Mouse (Mus musculus) stomach, embryonic 16.5 days (tissue): ENCODE results near the gene Frk. TPM values are rescaled to one million over a fixed set of nuclear protein-coding genes. Genes with fewer than 3 reads are reported as not detected.
"Not testable (repeated sequence)": the region's sequence is repeated elsewhere in the genome, so short reads cannot be mapped to it uniquely, and the experiment has no call there.

Experiments
- ATAC-seq: fragments of 200-750 bp; cut with Nextera tagmentation; 2 replicates; pipeline ENCODE4 v1.8.0; 2017; ENCODE audit warnings: moderate number of reproducible peaks, moderate TSS enrichment; ENCODE audit not compliant: insufficient read depth, low FRiP score
- H3K27ac ChIP-seq: fragments of 300-500 bp; sonication (generic); 2 replicates; pipeline ENCODE4 v1.5.1; 2014; ENCODE audit warnings: low read length
- H3K27me3 ChIP-seq: fragments of 300-500 bp; sonication (generic); 2 replicates; pipeline ENCODE4 v1.6.1; 2014; ENCODE audit warnings: low read length, control low read depth, mixed read lengths; ENCODE audit not compliant: control insufficient read depth, insufficient read depth
- H3K36me3 ChIP-seq: fragments of 300-500 bp; sonication (generic); 2 replicates; pipeline ENCODE4 v1.6.1; 2014; ENCODE audit warnings: low read length; ENCODE audit not compliant: control insufficient read depth, insufficient read depth
- H3K4me1 ChIP-seq: fragments of 300-500 bp; sonication (generic); 2 replicates; pipeline ENCODE4 v1.6.1; 2014; ENCODE audit warnings: low read length, control low read depth, mixed read lengths; ENCODE audit not compliant: control insufficient read depth, insufficient read depth
- H3K4me2 ChIP-seq: fragments of 300-500 bp; sonication (generic); 2 replicates; pipeline ENCODE4 v1.6.1; 2014; ENCODE audit warnings: low read depth, low read length, mixed read lengths
- H3K4me3 ChIP-seq: fragments of 300-500 bp; sonication (generic); replicated peaks from 2 replicates; pipeline ENCODE4 v1.5.1; 2014; ENCODE audit warnings: mild to moderate bottlenecking, low read length
- H3K9ac ChIP-seq: fragments of 300-500 bp; sonication (generic); 2 replicates; pipeline ENCODE4 v1.6.1; 2014; ENCODE audit warnings: low read length
- H3K9me3 ChIP-seq: fragments of 300-500 bp; sonication (generic); replicated peaks from 2 replicates; pipeline ENCODE4 v1.6.1; 2016; ENCODE audit warnings: low read length, control low read depth; ENCODE audit not compliant: control insufficient read depth
- WGBS: fragments of 180-500 bp; shearing (Covaris S2); extraction: QIAGEN DNeasy Blood & Tissue Kit; methylation state at CpG from one replicate; pipeline ENCODE4 v1.1.7; 2014; 5-methylcytosine and 5-hydroxymethylcytosine counted together
- polyA plus RNA-seq: library from polyadenylated mRNA; unstranded; fragments of >200 nt; fragmentation: Nextera tagmentation; extraction: Ambion mirVana; gene quantifications from 2 replicates; pipeline ENCODE4 v1.2.1, GENCODE M21; 2015

The Frk gene
- polyA plus RNA-seq, 1 experiment from 2014 or later, result 17.2 TPM

DNA sequence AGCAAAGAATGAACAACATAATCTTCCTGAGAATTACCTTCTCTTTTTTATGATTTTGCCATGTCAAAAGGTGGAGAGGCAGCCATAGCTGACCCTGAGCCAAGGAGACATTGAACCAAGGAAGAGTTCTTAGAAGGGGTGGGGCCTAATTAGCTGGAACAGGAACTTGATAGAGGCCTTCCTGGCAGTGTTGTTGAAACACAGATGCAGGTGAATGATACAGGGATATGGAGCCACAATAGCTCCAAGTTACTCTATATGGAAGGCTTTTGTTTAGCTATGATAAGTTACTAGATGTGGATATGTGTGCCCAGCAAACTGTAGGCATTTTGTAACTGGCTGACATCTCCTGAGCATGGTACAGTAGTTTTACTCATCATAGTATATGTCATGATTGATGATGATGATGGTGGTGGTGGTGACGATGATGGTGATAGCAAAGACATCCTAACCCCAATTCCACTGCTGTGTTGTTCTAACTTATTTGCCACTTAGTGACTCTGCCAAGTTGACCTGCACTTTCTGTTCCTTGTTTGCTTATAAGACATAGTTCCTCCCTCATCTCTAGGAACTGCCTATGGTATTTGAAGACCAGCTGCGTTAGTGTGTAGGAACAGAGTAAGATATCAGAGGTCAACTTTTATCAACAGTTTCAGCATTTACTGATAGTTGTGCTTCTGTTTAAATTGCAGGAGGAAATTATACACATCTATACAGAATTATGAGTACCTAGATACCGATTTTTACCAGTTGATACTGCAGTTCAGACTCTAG is 58.7 kb downstream of the Frk start:
- H3K9ac ChIP-seq, result no peak overlapping the region
- 66% methylated on average over 3 of the region's 3 CpGs for WGBS
- no peak overlapping the region for H3K27ac ChIP-seq
- H3K36me3 ChIP-seq, result no peaks in the 10 kb centered on the region
- no peaks in the 10 kb centered on the region for H3K9me3 ChIP-seq
- no peak for ATAC-seq
- H3K4me1 ChIP-seq, result no peaks in the 10 kb centered on the region
- H3K4me2 ChIP-seq, result no peak overlapping the region
- no peaks in the 10 kb centered on the region for H3K27me3 ChIP-seq
- no peak overlapping the region for H3K4me3 ChIP-seq

DNA sequence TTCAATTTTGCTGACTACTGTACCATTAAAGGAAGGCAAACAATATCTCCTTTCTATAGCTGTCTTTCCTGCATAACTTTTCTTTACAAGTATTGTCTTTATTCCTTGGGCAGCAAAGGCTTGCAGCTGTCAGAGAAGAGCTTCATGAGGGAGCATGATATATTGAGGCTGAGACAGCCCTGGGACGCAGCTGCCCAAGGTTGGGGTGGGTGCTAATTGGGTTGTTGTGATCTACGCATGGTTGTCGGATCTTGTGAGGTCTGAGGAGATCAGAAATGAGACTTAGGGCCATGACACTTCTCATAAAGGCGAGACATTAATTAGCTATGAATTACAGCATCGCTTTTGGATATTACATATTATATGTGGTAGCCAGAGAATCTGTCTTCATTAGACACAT is 67.4 kb downstream of the Frk start:
- Histone ChIP-seq H3K9me3 (no peaks in the 10 kb centered on the region), H3K27ac (no peak overlapping the region), H3K4me1 (no peaks in the 10 kb centered on the region), H3K4me3 (no peak overlapping the region), H3K36me3 (no peaks in the 10 kb centered on the region), H3K4me2 (no peak overlapping the region), H3K9ac (no peak overlapping the region), H3K27me3 (no peaks in the 10 kb centered on the region)
- 74% methylated on average over 5 of the region's 5 CpGs for WGBS
- ATAC-seq, result no peak

DNA sequence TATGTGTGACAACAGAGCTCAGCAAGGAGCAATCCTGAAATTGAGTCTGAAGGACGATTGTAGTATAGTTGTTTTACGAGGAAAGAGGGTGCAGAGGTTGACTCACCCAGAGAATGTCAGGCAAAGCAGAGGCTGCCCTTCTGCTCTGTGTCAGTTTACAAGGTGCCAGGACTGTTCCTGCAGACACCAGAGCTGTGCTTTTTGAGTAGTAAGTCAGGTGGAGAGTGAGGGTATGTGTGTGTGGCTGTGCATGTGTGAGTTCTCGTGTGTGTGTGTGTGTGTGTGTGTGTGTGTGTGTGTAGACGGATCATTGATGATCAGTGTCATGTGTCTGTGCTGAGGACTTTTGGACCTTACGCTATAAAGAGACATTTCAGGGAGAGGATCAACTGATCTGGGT is 68.4 kb downstream of the Frk start:
- ATAC-seq, result no peak
- H3K4me1 ChIP-seq, result no peaks in the 10 kb centered on the region

DNA sequence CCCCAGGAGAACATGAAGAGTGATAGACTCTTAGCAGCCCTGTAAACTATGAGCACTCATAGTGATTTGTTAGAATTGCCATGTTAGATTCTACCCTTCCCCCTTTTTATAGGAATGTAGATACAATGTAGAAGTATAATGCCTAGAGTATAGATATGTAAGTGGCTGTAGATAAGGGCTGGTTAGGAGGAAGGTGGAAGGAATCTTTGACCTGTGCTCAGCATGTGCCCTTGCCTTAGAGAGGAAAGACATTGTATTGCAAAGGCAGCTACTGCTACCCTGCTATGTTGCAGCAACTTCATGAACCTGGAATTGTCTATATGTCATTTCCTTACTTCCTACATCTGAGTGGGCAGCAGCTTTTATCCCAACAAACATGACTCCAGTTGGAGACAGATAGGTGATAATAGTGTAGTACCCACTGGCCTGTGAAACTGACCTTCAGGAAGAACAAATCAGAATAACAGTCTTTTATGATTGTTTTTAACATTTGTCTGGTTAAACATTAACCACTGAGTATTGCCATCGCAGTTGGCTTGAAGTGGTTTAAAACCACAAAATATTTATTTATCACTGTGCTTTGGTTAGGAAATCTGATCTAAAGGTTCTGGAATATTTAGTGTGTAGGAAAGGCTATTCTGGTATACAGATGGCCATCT is 80.4 kb downstream of the Frk start:
- Histone ChIP-seq H3K9ac (no peak overlapping the region), H3K4me3 (no peak overlapping the region), H3K36me3 (no peaks in the 10 kb centered on the region), H3K4me2 (no peak overlapping the region), H3K9me3 (no peaks in the 10 kb centered on the region), H3K27ac (no peak overlapping the region), H3K27me3 (no peaks in the 10 kb centered on the region), H3K4me1 (no peaks in the 10 kb centered on the region)
- ATAC-seq, result no peak
- 68% methylated on average over 1 of the region's 1 CpGs for WGBS

More for the DNA sequence above, 68.4 kb downstream of the Frk start:
- Histone ChIP-seq H3K4me2 (no peak overlapping the region), H3K27me3 (no peaks in the 10 kb centered on the region), H3K4me3 (no peak overlapping the region), H3K9ac (no peak overlapping the region), H3K27ac (no peak overlapping the region), H3K36me3 (no peaks in the 10 kb centered on the region), H3K9me3 (no peaks in the 10 kb centered on the region)
- 72% methylated on average over 5 of the region's 5 CpGs for WGBS

DNA sequence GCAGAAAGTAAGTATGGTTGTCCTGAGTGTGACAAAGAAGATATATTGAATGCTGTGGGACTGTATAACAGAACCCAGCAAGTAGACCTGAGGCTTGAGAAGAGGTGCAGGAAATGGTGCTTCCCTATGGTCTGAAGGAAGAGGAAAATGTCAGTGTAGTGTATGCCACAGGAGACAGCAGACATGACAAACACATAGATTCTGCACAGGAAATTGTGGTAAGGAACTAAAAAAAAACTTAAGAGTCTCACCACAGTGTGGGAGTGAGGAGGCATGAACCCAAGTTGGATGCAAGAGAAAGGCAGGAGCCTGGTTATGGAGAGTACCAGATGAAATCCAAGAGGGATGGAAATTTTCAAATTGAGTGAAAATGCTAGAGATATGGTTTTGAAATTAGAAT is 132.3 kb downstream of the Frk start:
- no peaks in the 10 kb centered on the region for H3K9me3 ChIP-seq
- no peak overlapping the region for H3K4me2 ChIP-seq
- H3K9ac ChIP-seq, result no peak overlapping the region
- no peaks in the 10 kb centered on the region for H3K36me3 ChIP-seq
- no peak overlapping the region for H3K4me3 ChIP-seq
- H3K27me3 ChIP-seq, result no peaks in the 10 kb centered on the region
- no peaks in the 10 kb centered on the region for H3K4me1 ChIP-seq
- ATAC-seq, result no peak
- H3K27ac ChIP-seq, result no peak overlapping the region

DNA sequence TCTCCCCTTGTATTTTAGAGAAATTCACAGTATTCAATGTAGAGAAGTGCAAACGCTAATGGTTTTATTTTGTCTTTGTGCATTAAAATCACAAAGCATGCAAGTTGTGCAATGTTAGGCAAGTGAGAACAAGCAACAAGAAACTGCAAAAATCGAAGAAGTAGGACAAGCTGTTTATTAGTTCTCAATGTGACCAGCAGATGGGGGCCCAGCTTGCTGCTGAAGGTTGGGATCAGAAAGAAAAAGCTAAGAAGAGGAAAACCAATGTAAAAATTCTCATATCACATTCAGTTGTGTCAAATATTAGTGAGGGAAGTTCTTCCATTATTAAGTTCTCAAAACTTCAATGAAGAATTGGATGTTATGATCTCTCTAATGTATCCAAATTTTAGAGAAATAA is 134.0 kb downstream of the Frk start:
- no peak overlapping the region for H3K4me2 ChIP-seq
- no peaks in the 10 kb centered on the region for H3K4me1 ChIP-seq
- H3K9me3 ChIP-seq, result no peaks in the 10 kb centered on the region
- no peak overlapping the region for H3K4me3 ChIP-seq
- WGBS, result 48% methylated on average over 2 of the region's 2 CpGs
- ATAC-seq, result no peak
- H3K27ac ChIP-seq, result no peak overlapping the region
- no peaks in the 10 kb centered on the region for H3K27me3 ChIP-seq
- no peak overlapping the region for H3K9ac ChIP-seq
- H3K36me3 ChIP-seq, result no peaks in the 10 kb centered on the region

DNA sequence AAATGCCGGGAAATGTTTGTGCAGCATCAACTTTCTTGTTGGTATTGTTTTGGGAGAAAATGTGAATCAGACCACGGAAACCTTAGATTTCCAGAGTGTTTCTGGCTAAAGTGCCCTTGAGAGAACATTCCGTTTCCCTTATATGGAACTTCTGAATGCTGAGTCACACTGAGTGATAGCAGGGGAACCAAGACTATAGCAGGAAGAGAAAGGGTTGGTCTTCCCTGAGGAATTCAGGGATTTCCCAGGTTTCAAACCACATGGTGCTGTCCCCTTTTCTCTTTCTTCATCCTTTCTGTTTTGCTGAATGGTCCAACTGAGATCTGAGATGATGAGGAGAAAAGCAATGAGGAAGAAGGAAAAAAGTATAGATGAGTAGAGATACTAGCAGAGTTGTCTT is 135.3 kb downstream of the Frk start:
- Histone ChIP-seq H3K27me3 (no peaks in the 10 kb centered on the region), H3K9me3 (no peaks in the 10 kb centered on the region), H3K36me3 (no peaks in the 10 kb centered on the region), H3K27ac (no peak overlapping the region), H3K4me3 (no peak overlapping the region), H3K4me1 (no peaks in the 10 kb centered on the region), H3K4me2 (no peak overlapping the region), H3K9ac (no peak overlapping the region)
- WGBS, result 33% methylated on average over 3 of the region's 3 CpGs
- no peak for ATAC-seq

DNA sequence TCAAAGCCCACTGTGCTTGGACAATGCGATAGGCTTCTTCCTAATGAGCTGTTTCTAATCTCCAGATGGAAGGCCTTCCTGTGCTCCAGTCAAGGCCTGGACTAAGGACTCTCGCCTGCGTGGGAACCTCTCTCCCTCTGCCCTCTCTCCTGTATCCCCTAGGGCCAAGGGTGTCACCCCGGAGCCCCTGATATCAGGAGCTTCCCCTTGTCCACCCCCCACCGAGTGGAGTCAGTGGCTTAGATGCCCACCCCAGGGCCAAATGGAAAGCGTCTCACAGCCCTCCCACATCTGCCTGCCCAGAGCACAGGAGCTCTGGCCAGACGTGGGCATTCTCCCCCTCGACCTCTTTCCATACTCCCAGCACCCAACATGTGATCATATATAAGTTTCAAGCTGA is 137.3 kb downstream of the Frk start:
- H3K9me3 ChIP-seq, result not testable (repeated sequence)
- 84% methylated on average over 8 of the region's 8 CpGs for WGBS

DNA sequence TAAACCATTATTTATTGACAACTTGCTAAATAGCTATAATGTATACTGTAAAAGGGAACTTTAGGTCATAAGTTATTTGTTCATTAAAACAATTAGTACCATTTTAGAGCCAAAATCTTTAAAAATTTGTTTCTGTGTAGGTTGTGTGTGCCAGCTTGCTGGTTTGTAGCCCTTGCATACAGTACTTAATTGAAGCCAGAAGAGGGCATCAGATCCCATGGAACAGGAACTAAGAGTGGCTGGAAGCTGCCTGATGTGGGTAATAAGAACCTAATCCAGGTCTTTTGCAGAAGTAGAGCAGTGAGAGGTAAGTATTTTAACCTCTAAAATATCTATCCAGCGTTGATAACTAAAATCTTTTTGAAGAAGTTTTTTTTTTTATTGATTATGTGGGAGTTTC is 155.0 kb downstream of the Frk start:
- Histone ChIP-seq H3K4me2 (no peak overlapping the region), H3K9me3 (no peaks in the 10 kb centered on the region), H3K27ac (no peak overlapping the region), H3K9ac (no peak overlapping the region), H3K36me3 (no peaks in the 10 kb centered on the region), H3K4me3 (no peak overlapping the region), H3K4me1 (no peaks in the 10 kb centered on the region), H3K27me3 (no peaks in the 10 kb centered on the region)
- no peak for ATAC-seq
- WGBS, result 63% methylated on average over 1 of the region's 1 CpGs

More for the DNA sequence above, 137.3 kb downstream of the Frk start:
- not testable (repeated sequence) for H3K4me3 ChIP-seq, H3K36me3 ChIP-seq, H3K27me3 ChIP-seq, H3K9ac ChIP-seq, H3K4me1 ChIP-seq, H3K4me2 ChIP-seq, H3K27ac ChIP-seq, ATAC-seq
